Mouse (Mus musculus): ENCODE data around the gene Spata17.

DNA sequence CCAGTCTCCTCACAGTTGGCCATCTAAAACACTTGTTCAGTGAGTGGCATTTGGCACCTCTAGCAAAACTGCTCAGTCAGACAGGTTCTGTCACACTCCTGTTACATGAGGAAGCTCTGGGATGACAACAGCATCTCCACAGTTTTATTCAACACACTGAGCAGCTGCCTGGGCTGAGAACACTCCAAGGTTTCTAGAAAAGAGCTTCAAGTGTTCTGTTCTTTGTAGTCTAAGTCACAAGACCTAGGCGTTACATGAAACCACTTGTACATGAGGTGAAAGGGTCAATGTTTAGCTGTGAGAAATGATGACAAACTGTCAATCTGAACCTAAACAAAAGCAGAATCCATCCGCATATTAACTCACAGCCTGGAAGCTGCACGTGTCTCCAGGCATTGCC is 161.4 kb downstream of the Spata17 start:
- TF ChIP-seq CTCF (IDR thresholded peaks at IDR 0.05; ENCODE audit: control insufficient read depth, insufficient read depth, insufficient replicate concordance, low read depth, low read length): no peak
- TF ChIP-seq POLR2A (IDR thresholded peaks at IDR 0.05; ENCODE audit: control insufficient read depth, low read depth, low read length): no peak

Measured in testis, adult 2 months (tissue).